Mouse (Mus musculus): ENCODE measurements around the gene Utrn. TPM values are rescaled to one million over a fixed set of nuclear protein-coding genes. Genes with fewer than 3 reads are reported as not detected.

Utrn gene
- polyA plus RNA-seq, 1 experiment from 2014 or later, result 25.6 TPM

GRCm38 (mm10) chr10:12700576-12700975 lies 168.6 kb downstream of the Utrn start:
- ATAC-seq (ENCODE audit: low FRiP score, low read depth), result no peak

GRCm38 (mm10) chr10:12697902-12698301 lies 171.3 kb downstream of the Utrn start:
- Histone ChIP-seq H3K9ac (no peak overlapping the region), H3K27ac (replicated peaks) (no peak overlapping the region), H3K36me3 (no peaks in the 10 kb centered on the region), H3K9me3 (no peaks in the 10 kb centered on the region), H3K4me1 (replicated peaks) (no peaks in the 10 kb centered on the region), H3K4me2 (no peak overlapping the region), H3K4me3 (no peak overlapping the region), H3K27me3 (no peaks in the 10 kb centered on the region)
- 94% methylated on average over 3 of the region's 3 CpGs for WGBS
- ATAC-seq (ENCODE audit: low FRiP score, low read depth), result no peak

More at GRCm38 (mm10) chr10:12700576-12700975, 168.6 kb downstream of the Utrn start:
- H3K9me3 ChIP-seq, result no peaks in the 10 kb centered on the region
- no peaks in the 10 kb centered on the region for H3K36me3 ChIP-seq
- 81% methylated on average over 3 of the region's 3 CpGs for WGBS
- H3K27ac ChIP-seq (replicated peaks), result no peak overlapping the region
- no peaks in the 10 kb centered on the region for H3K4me1 ChIP-seq (replicated peaks)
- no peak overlapping the region for H3K4me3 ChIP-seq
- no peaks in the 10 kb centered on the region for H3K27me3 ChIP-seq
- no peak overlapping the region for H3K4me2 ChIP-seq
- H3K9ac ChIP-seq, result no peak overlapping the region

GRCm38 (mm10) chr10:12696704-12697103 lies 172.5 kb downstream of the Utrn start:
- WGBS, result 88% methylated on average over 6 of the region's 6 CpGs
- no peak overlapping the region for H3K27ac ChIP-seq (replicated peaks)
- no peak for ATAC-seq (ENCODE audit: low FRiP score, low read depth)
- no peak overlapping the region for H3K4me3 ChIP-seq
- H3K9ac ChIP-seq, result no peak overlapping the region
- no peaks in the 10 kb centered on the region for H3K27me3 ChIP-seq
- no peaks in the 10 kb centered on the region for H3K4me1 ChIP-seq (replicated peaks)
- H3K36me3 ChIP-seq, result no peaks in the 10 kb centered on the region
- H3K4me2 ChIP-seq, result no peak overlapping the region
- H3K9me3 ChIP-seq, result no peaks in the 10 kb centered on the region

- Histone ChIP-seq H3K9ac (no peak overlapping the region), H3K4me2 (no peak overlapping the region), H3K9me3 (no peaks in the 10 kb centered on the region), H3K4me3 (no peak overlapping the region), H3K27ac (replicated peaks) (no peak overlapping the region), H3K36me3 (no peaks in the 10 kb centered on the region), H3K4me1 (replicated peaks) (no peaks in the 10 kb centered on the region), H3K27me3 (no peaks in the 10 kb centered on the region)
- 71% methylated on average over 6 of the region's 6 CpGs for whole genome bisulfite sequencing
- ATAC-seq (ENCODE audit: low FRiP score, low read depth), result no peak
These were observed 174.4 kb downstream of the Utrn start for GRCm38 (mm10) chr10:12694774-12695173.

GRCm38 (mm10) chr10:12690601-12691000 lies 178.6 kb downstream of the Utrn start:
- H3K27me3 ChIP-seq, result no peaks in the 10 kb centered on the region
- no peak for ATAC-seq (ENCODE audit: low FRiP score, low read depth)
- WGBS, result 21% methylated on average over 5 of the region's 5 CpGs
- no peaks in the 10 kb centered on the region for H3K9me3 ChIP-seq
- H3K4me1 ChIP-seq (replicated peaks), result no peaks in the 10 kb centered on the region
- no peak overlapping the region for H3K27ac ChIP-seq (replicated peaks)
- no peak overlapping the region for H3K4me3 ChIP-seq
- no peak overlapping the region for H3K9ac ChIP-seq
- H3K4me2 ChIP-seq, result no peak overlapping the region
- H3K36me3 ChIP-seq, result no peaks in the 10 kb centered on the region

- H3K4me2 ChIP-seq, result no peak overlapping the region
- H3K27ac ChIP-seq (replicated peaks), result no peak overlapping the region
- no peak overlapping the region for H3K4me3 ChIP-seq
- no peaks in the 10 kb centered on the region for H3K4me1 ChIP-seq (replicated peaks)
- no peak overlapping the region for H3K9ac ChIP-seq
- H3K9me3 ChIP-seq, result no peaks in the 10 kb centered on the region
- no peaks in the 10 kb centered on the region for H3K36me3 ChIP-seq
- H3K27me3 ChIP-seq, result no peaks in the 10 kb centered on the region
- ATAC-seq (ENCODE audit: low FRiP score, low read depth), result no peak
These were observed 183.5 kb downstream of the Utrn start for GRCm38 (mm10) chr10:12685683-12686082.

- WGBS, result 89% methylated on average over 3 of the region's 3 CpGs
- Histone ChIP-seq H3K4me2 (no peak overlapping the region), H3K9me3 (no peaks in the 10 kb centered on the region), H3K4me1 (replicated peaks) (no peaks in the 10 kb centered on the region), H3K4me3 (no peak overlapping the region), H3K9ac (no peak overlapping the region), H3K27ac (replicated peaks) (no peak overlapping the region), H3K36me3 (no peaks in the 10 kb centered on the region), H3K27me3 (no peaks in the 10 kb centered on the region)
- no peak for ATAC-seq (ENCODE audit: low FRiP score, low read depth)
These were observed 185.1 kb downstream of the Utrn start for GRCm38 (mm10) chr10:12684018-12684417.

- WGBS, result 87% methylated on average over 5 of the region's 5 CpGs
- H3K4me2 ChIP-seq, result no peak overlapping the region
These were observed 195.9 kb downstream of the Utrn start for GRCm38 (mm10) chr10:12673309-12673708.

GRCm38 (mm10) chr10:12671608-12672007 lies 197.6 kb downstream of the Utrn start:
- Histone ChIP-seq H3K4me3 (no peak overlapping the region), H3K27me3 (no peaks in the 10 kb centered on the region), H3K36me3 (no peaks in the 10 kb centered on the region), H3K4me2 (no peak overlapping the region), H3K9ac (no peak overlapping the region), H3K4me1 (replicated peaks) (no peaks in the 10 kb centered on the region), H3K27ac (replicated peaks) (no peak overlapping the region), H3K9me3 (no peaks in the 10 kb centered on the region)
- no peak for ATAC-seq (ENCODE audit: low FRiP score, low read depth)
- 93% methylated on average over 9 of the region's 9 CpGs for WGBS

More at GRCm38 (mm10) chr10:12673309-12673708, 195.9 kb downstream of the Utrn start:
- Histone ChIP-seq H3K27me3 (no peaks in the 10 kb centered on the region), H3K4me3 (no peak overlapping the region), H3K9ac (no peak overlapping the region), H3K36me3 (no peaks in the 10 kb centered on the region), H3K27ac (replicated peaks) (no peak overlapping the region), H3K9me3 (no peaks in the 10 kb centered on the region), H3K4me1 (replicated peaks) (no peaks in the 10 kb centered on the region)
- ATAC-seq (ENCODE audit: low FRiP score, low read depth), result no peak

- Histone ChIP-seq H3K9ac (no peak overlapping the region), H3K9me3 (no peaks in the 10 kb centered on the region), H3K4me1 (replicated peaks) (no peaks in the 10 kb centered on the region), H3K36me3 (peaks cover 6% of the 10 kb centered on the region; the same call in 1 of the 2 replicates), H3K27ac (replicated peaks) (no peak overlapping the region), H3K27me3 (no peaks in the 10 kb centered on the region), H3K4me3 (no peak overlapping the region), H3K4me2 (no peak overlapping the region)
- no peak for ATAC-seq (ENCODE audit: low FRiP score, low read depth)
- WGBS, result 92% methylated on average over 4 of the region's 4 CpGs
These were observed 207.1 kb downstream of the Utrn start for GRCm38 (mm10) chr10:12662035-12662434.

GRCm38 (mm10) chr10:12658023-12658744 lies 211.0 kb downstream of the Utrn start:
- Histone ChIP-seq H3K36me3 (peaks cover 6% of the 10 kb centered on the region; the same call in 1 of the 2 replicates), H3K27ac (replicated peaks) (no peak overlapping the region), H3K4me1 (replicated peaks) (no peaks in the 10 kb centered on the region), H3K27me3 (no peaks in the 10 kb centered on the region), H3K9ac (no peak overlapping the region), H3K4me3 (no peak overlapping the region), H3K9me3 (no peaks in the 10 kb centered on the region), H3K4me2 (no peak overlapping the region)
- 82% methylated on average over 8 of the region's 8 CpGs for WGBS
- no peak for ATAC-seq (ENCODE audit: low FRiP score, low read depth)

GRCm38 (mm10) chr10:12652988-12653387 lies 216.2 kb downstream of the Utrn start:
- 93% methylated on average over 3 of the region's 3 CpGs for WGBS
- Histone ChIP-seq H3K4me1 (replicated peaks) (no peaks in the 10 kb centered on the region), H3K27me3 (no peaks in the 10 kb centered on the region), H3K4me3 (no peak overlapping the region), H3K9ac (no peak overlapping the region), H3K36me3 (no peaks in the 10 kb centered on the region), H3K4me2 (no peak overlapping the region), H3K27ac (replicated peaks) (no peak overlapping the region), H3K9me3 (no peaks in the 10 kb centered on the region)
- no peak for ATAC-seq (ENCODE audit: low FRiP score, low read depth)

GRCm38 (mm10) chr10:12646119-12646518 lies 223.0 kb downstream of the Utrn start:
- no peak for ATAC-seq (ENCODE audit: low FRiP score, low read depth)
- WGBS, result 69% methylated on average over 5 of the region's 5 CpGs
- no peak overlapping the region for H3K9ac ChIP-seq
- H3K4me3 ChIP-seq, result no peak overlapping the region
- H3K9me3 ChIP-seq, result no peaks in the 10 kb centered on the region
- H3K4me1 ChIP-seq (replicated peaks), result no peaks in the 10 kb centered on the region
- H3K27ac ChIP-seq (replicated peaks), result no peak overlapping the region
- H3K27me3 ChIP-seq, result no peaks in the 10 kb centered on the region
- no peaks in the 10 kb centered on the region for H3K36me3 ChIP-seq
- no peak overlapping the region for H3K4me2 ChIP-seq

All from hindbrain, embryonic 15.5 days (tissue).